Mouse (Mus musculus): ENCODE data around the gene Lrp4. TPM values are rescaled to one million over a fixed set of nuclear protein-coding genes. Genes with fewer than 3 reads are reported as not detected.

Lrp4 gene
- polyA plus RNA-seq, 1 experiment from 2014 or later: 7.1 TPM

DNA sequence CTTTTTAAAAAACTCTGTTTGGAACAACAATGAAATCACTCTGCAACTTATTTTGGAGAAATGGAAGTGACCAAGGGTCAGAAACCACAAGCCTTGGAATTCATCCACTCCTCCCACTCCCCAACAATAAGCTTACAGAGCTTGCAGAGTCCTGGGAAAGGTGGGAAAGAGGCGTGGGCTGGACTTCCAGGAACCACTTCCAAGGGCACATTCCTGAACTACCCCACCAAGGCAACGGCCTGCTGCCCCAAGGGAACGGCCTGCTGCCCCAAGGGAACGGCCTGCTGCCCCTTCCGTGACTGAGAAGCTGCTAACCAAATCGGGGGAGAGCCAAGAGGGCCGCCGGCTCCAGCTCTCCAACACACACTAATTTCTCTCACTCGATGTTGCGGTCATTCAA, 18.0 kb upstream of the Lrp4 start:
- H3K9me3 ChIP-seq (replicated peaks): no peaks in the 10 kb centered on the region
- H3K36me3 ChIP-seq: peaks cover 4% of the 10 kb centered on the region; the same call in 1 of the 2 replicates
- H3K4me3 ChIP-seq: no peak overlapping the region
- 88% methylated on average over 10 of the region's 10 CpGs for WGBS
- no peaks in the 10 kb centered on the region for H3K27me3 ChIP-seq (ENCODE audit: low read depth, poor library complexity, severe bottlenecking)
- peaks cover 18% of the 10 kb centered on the region for H3K4me1 ChIP-seq
- no peak for DNase-seq (ENCODE audit: low spot score)
- H3K27ac ChIP-seq (replicated peaks): no peak overlapping the region

- 87% methylated on average over 1 of the region's 1 CpGs for WGBS
- H3K4me1 ChIP-seq: peaks cover 18% of the 10 kb centered on the region
- H3K27me3 ChIP-seq (ENCODE audit: low read depth, poor library complexity, severe bottlenecking): no peaks in the 10 kb centered on the region
- no peak for DNase-seq (ENCODE audit: low spot score)
- no peaks in the 10 kb centered on the region for H3K9me3 ChIP-seq (replicated peaks)
- no peak overlapping the region for H3K27ac ChIP-seq (replicated peaks)
- peaks cover 4% of the 10 kb centered on the region; the same call in 1 of the 2 replicates for H3K36me3 ChIP-seq
- no peak overlapping the region for H3K4me3 ChIP-seq
Measured at GRCm38 (mm10) chr2:91439876-91440275, 17.4 kb upstream of the Lrp4 start.

GRCm38 (mm10) chr2:91440686-91441085, 16.6 kb upstream of the Lrp4 start:
- DNase-seq (ENCODE audit: low spot score): no peak
- 94% methylated on average over 5 of the region's 5 CpGs for WGBS
- no peak overlapping the region for H3K27ac ChIP-seq (replicated peaks)

DNA sequence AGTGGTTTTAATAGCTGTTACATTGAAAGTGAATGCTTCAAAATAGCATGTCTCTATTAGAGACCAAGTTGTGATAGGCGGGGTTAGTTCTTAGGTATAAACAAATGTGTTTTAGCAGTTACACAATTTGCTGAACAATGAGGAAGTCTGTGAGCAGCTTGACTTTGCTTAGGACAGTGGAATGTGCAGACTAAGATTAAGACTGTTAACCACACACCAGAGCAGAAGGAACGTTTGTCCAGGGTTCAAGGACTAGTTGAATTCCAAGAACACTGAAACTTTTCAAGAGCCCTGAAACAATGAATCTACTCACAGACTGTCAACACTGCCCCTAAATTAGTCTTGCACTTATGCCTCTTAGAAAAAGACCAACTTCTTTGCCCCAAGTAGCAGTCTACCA, 15.6 kb upstream of the Lrp4 start:
- no peaks in the 10 kb centered on the region for H3K9me3 ChIP-seq (replicated peaks)
- H3K27ac ChIP-seq (replicated peaks): no peak overlapping the region
- peaks cover 18% of the 10 kb centered on the region for H3K4me1 ChIP-seq
- DNase-seq (ENCODE audit: low spot score): no peak
- peaks cover 4% of the 10 kb centered on the region; the same call in 1 of the 2 replicates for H3K36me3 ChIP-seq
- H3K4me3 ChIP-seq: no peak overlapping the region
- 75% methylated on average over 2 of the region's 2 CpGs for WGBS
- no peaks in the 10 kb centered on the region for H3K27me3 ChIP-seq (ENCODE audit: low read depth, poor library complexity, severe bottlenecking)

More at GRCm38 (mm10) chr2:91440686-91441085, 16.6 kb upstream of the Lrp4 start:
- Histone ChIP-seq H3K4me1 (peaks cover 18% of the 10 kb centered on the region), H3K4me3 (no peak overlapping the region), H3K36me3 (peaks cover 4% of the 10 kb centered on the region; the same call in 1 of the 2 replicates), H3K9me3 (replicated peaks) (no peaks in the 10 kb centered on the region), H3K27me3 (ENCODE audit: low read depth, poor library complexity, severe bottlenecking) (no peaks in the 10 kb centered on the region)

GRCm38 (mm10) chr2:91442241-91442640, 15.1 kb upstream of the Lrp4 start:
- Histone ChIP-seq H3K9me3 (replicated peaks) (peaks cover 2% of the 10 kb centered on the region; the same call in 1 of the 2 replicates), H3K4me1 (peaks cover 13% of the 10 kb centered on the region), H3K36me3 (peaks cover 4% of the 10 kb centered on the region; the same call in 1 of the 2 replicates), H3K27ac (replicated peaks) (no peak overlapping the region), H3K4me3 (no peak overlapping the region), H3K27me3 (ENCODE audit: low read depth, poor library complexity, severe bottlenecking) (no peaks in the 10 kb centered on the region)
- 81% methylated on average over 1 of the region's 1 CpGs for WGBS
- DNase-seq (ENCODE audit: low spot score): no peak

- H3K27ac ChIP-seq (replicated peaks): peak within 1 kb of the TSS; percentile 87
- peaks cover 9% of the 10 kb centered on the region for H3K4me1 ChIP-seq
- H3K36me3 ChIP-seq: peaks cover 4% of the 10 kb centered on the region; the same call in 1 of the 2 replicates
- peaks cover 4% of the 10 kb centered on the region; the same call in 1 of the 2 replicates for H3K9me3 ChIP-seq (replicated peaks)
- DNase-seq (ENCODE audit: low spot score): peak; percentile 89
- H3K4me3 ChIP-seq: peak within 1 kb of the TSS; percentile 69
- H3K27me3 ChIP-seq (ENCODE audit: low read depth, poor library complexity, severe bottlenecking): no peaks in the 10 kb centered on the region
- WGBS: under 1% methylated on average over 19 of the region's 19 CpGs
Measured at GRCm38 (mm10) chr2:91444286-91444892, 12.9 kb upstream of the Lrp4 start, which contains the start of gene 1110051M20Rik. TSS of gene 1110051M20Rik (minus strand) at chr2:91444704.

GRCm38 (mm10) chr2:91449662-91450061, 7.6 kb upstream of the Lrp4 start:
- Histone ChIP-seq H3K36me3 (no peaks in the 10 kb centered on the region), H3K27ac (replicated peaks) (no peak overlapping the region), H3K4me1 (no peaks in the 10 kb centered on the region), H3K9me3 (replicated peaks) (peaks cover 4% of the 10 kb centered on the region; the same call in 1 of the 2 replicates), H3K27me3 (ENCODE audit: low read depth, poor library complexity, severe bottlenecking) (no peaks in the 10 kb centered on the region), H3K4me3 (no peak overlapping the region)
- 78% methylated on average over 1 of the region's 1 CpGs for WGBS
- DNase-seq (ENCODE audit: low spot score): no peak

DNA sequence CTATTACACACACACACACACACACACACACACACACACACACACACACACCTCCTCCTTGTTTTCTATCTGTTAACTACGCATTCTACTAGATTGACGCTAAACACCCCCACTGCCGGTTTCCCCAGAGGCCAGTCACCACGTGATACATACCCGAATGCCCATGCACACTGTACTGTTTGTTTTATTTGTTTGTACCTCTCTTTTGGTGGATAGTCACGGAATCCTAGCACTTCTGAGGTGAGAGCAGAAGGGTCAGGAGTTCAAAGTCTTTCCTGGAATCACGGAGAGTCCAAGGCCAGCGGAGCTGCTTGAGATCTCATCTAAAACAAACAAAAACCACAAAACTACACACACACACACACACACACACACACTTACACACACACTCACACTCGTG, 7.0 kb upstream of the Lrp4 start:
- Histone ChIP-seq H3K36me3 (no peaks in the 10 kb centered on the region), H3K4me1 (peaks cover 2% of the 10 kb centered on the region), H3K27me3 (ENCODE audit: low read depth, poor library complexity, severe bottlenecking) (no peaks in the 10 kb centered on the region), H3K4me3 (no peak overlapping the region), H3K27ac (replicated peaks) (no peak overlapping the region), H3K9me3 (replicated peaks) (peaks cover 4% of the 10 kb centered on the region; the same call in 1 of the 2 replicates)
- no peak for DNase-seq (ENCODE audit: low spot score)
- WGBS: 80% methylated on average over 9 of the region's 9 CpGs

DNA sequence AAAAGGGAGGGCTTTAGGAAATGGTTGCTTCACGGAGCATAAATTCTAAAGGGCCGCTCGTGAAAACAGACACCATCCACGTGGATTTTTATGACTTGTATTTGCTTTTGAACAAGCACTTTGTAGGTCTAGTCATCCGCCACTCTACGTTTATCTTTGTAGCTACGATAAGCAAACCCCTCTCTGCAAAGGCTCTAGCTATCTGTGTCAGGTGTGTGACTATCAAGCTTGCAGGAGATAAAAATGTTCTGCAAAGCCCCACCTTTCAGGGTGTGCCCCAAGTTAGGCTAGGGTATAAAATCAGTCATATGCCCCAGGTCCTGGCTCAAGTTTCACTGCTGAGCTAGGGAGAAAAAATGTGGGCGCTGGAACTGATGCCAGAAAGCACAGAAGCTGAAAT, 4.7 kb upstream of the Lrp4 start:
- H3K4me3 ChIP-seq: no peak overlapping the region
- DNase-seq (ENCODE audit: low spot score): no peak
- H3K27ac ChIP-seq (replicated peaks): no peak overlapping the region
- H3K36me3 ChIP-seq: no peaks in the 10 kb centered on the region
- H3K9me3 ChIP-seq (replicated peaks): no peaks in the 10 kb centered on the region
- 69% methylated on average over 8 of the region's 8 CpGs for WGBS
- H3K27me3 ChIP-seq (ENCODE audit: low read depth, poor library complexity, severe bottlenecking): no peaks in the 10 kb centered on the region
- H3K4me1 ChIP-seq: peaks cover 25% of the 10 kb centered on the region

- 85% methylated on average over 9 of the region's 9 CpGs for WGBS
Measured at GRCm38 (mm10) chr2:91453231-91454075, 3.9 kb upstream of the Lrp4 start.

GRCm38 (mm10) chr2:91454434-91454833, 2.9 kb upstream of the Lrp4 start:
- WGBS: 91% methylated on average over 3 of the region's 3 CpGs

More at GRCm38 (mm10) chr2:91453231-91454075, 3.9 kb upstream of the Lrp4 start:
- Histone ChIP-seq H3K4me1 (peaks cover 32% of the 10 kb centered on the region), H3K36me3 (no peaks in the 10 kb centered on the region), H3K27ac (replicated peaks) (no peak overlapping the region), H3K27me3 (ENCODE audit: low read depth, poor library complexity, severe bottlenecking) (no peaks in the 10 kb centered on the region), H3K4me3 (no peak overlapping the region), H3K9me3 (replicated peaks) (no peaks in the 10 kb centered on the region)
- no peak for DNase-seq (ENCODE audit: low spot score)

DNA sequence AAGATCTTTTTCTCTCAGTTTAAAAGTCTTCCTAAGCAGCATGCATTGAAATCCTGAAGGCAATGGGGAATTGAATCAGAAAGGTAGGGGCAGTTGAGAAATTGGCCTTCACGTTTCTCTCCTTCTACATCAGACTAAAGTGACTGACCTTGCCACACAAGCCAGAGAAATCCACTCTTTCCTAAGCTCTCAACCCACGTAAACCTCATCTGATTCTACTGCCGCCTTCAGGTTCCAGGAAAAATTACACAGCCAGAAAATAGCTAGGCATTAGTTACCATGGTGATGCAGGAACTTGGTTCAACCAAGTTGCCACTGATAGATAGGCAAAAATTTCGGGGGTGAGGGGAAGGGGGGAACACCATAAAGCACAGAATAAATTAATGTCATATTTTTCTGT, 1.5 kb upstream of the Lrp4 start:
- Histone ChIP-seq H3K4me1 (peaks cover 51% of the 10 kb centered on the region), H3K9me3 (replicated peaks) (no peaks in the 10 kb centered on the region), H3K27ac (replicated peaks) (no peak overlapping the region), H3K27me3 (ENCODE audit: low read depth, poor library complexity, severe bottlenecking) (no peaks in the 10 kb centered on the region), H3K4me3 (no peak overlapping the region), H3K36me3 (peaks cover 7% of the 10 kb centered on the region)
- 8% methylated on average over 4 of the region's 4 CpGs for WGBS
- DNase-seq (ENCODE audit: low spot score): no peak

More at GRCm38 (mm10) chr2:91454434-91454833, 2.9 kb upstream of the Lrp4 start:
- H3K36me3 ChIP-seq: no peaks in the 10 kb centered on the region
- no peaks in the 10 kb centered on the region for H3K9me3 ChIP-seq (replicated peaks)
- H3K4me3 ChIP-seq: no peak overlapping the region
- no peaks in the 10 kb centered on the region for H3K27me3 ChIP-seq (ENCODE audit: low read depth, poor library complexity, severe bottlenecking)
- DNase-seq (ENCODE audit: low spot score): no peak
- no peak overlapping the region for H3K27ac ChIP-seq (replicated peaks)
- H3K4me1 ChIP-seq: peaks cover 42% of the 10 kb centered on the region
